Mouse (Mus musculus): ENCODE data around the gene E130116L18Rik. TPM values are rescaled to one million over a fixed set of nuclear protein-coding genes. Genes with fewer than 3 reads are reported as not detected.

E130116L18Rik gene
- polyA plus RNA-seq, 1 experiment from 2014 or later = 1.4 TPM

Other genes starting within 250 kb of the E130116L18Rik start
- 16.2 and 17.0 TPM in 2 replicates for gene Prkag2, start 122.5 kb downstream of the E130116L18Rik start, polyA plus RNA-seq (2015; fragmentation: Nextera tagmentation; extraction: Ambion mirVana)
- gene Galntl5, start 41.7 kb downstream of the E130116L18Rik start, polyA plus RNA-seq (2015; fragmentation: Nextera tagmentation; extraction: Ambion mirVana) = not detected in 2 replicates
- gene Galnt11, start 1.2 kb downstream of the E130116L18Rik start, polyA plus RNA-seq (2015; fragmentation: Nextera tagmentation; extraction: Ambion mirVana) = 25.1 and 26.3 TPM in 2 replicates

Measured in lung, postnatal 0 days (tissue).